Mouse (Mus musculus) kidney, embryonic 16.5 days (tissue): ENCODE results near the gene Plekha7. TPM values are rescaled to one million over a fixed set of nuclear protein-coding genes. Genes with fewer than 3 reads are reported as not detected.

Experiments used
- ATAC-seq: fragments of 200-750 bp; cut with Nextera tagmentation; 2 replicates; pipeline ENCODE4 v1.8.0; 2017; ENCODE audit warnings: moderate TSS enrichment; ENCODE audit not compliant: low FRiP score, low TSS enrichment
- H3K27ac ChIP-seq: fragments of 300-500 bp; sonication (generic); 2 replicates; pipeline ENCODE4 v1.5.1; 2014; ENCODE audit warnings: low read length
- H3K27me3 ChIP-seq: fragments of 300-500 bp; sonication (generic); 2 replicates; pipeline ENCODE4 v1.6.1; 2014; ENCODE audit warnings: low read length, control low read depth, mixed read lengths; ENCODE audit not compliant: insufficient read depth
- H3K36me3 ChIP-seq: fragments of 300-500 bp; sonication (generic); 2 replicates; pipeline ENCODE4 v1.6.1; 2014; ENCODE audit warnings: low read length, control low read depth, mixed read lengths; ENCODE audit not compliant: insufficient read depth
- H3K4me1 ChIP-seq: fragments of 300-500 bp; sonication (generic); 2 replicates; pipeline ENCODE4 v1.6.1; 2014; ENCODE audit warnings: low read length, control low read depth, mixed read lengths; ENCODE audit not compliant: insufficient read depth
- H3K4me2 ChIP-seq: fragments of 300-500 bp; sonication (generic); replicated peaks from 2 replicates; pipeline ENCODE4 v1.6.1; 2014; ENCODE audit warnings: low read depth, low read length
- H3K4me3 ChIP-seq: fragments of 300-500 bp; sonication (generic); 2 replicates; pipeline ENCODE4 v1.5.1; 2014; ENCODE audit warnings: mild to moderate bottlenecking, low read length
- H3K9ac ChIP-seq: fragments of 300-500 bp; sonication (generic); replicated peaks from 2 replicates; pipeline ENCODE4 v1.6.1; 2014; ENCODE audit warnings: low read length
- H3K9me3 ChIP-seq: fragments of 300-500 bp; sonication (generic); 2 replicates; pipeline ENCODE4 v1.6.1; 2016; ENCODE audit warnings: low read length, control low read depth
- WGBS: fragments of 180-500 bp; shearing (Covaris S2); extraction: QIAGEN DNeasy Blood & Tissue Kit; methylation state at CpG from one replicate; pipeline ENCODE4 v1.1.7; 2014; 5-methylcytosine and 5-hydroxymethylcytosine counted together
- polyA plus RNA-seq: library from polyadenylated mRNA; unstranded; fragments of >200 nt; fragmentation: Nextera tagmentation; extraction: Ambion mirVana; gene quantifications from 2 replicates; pipeline ENCODE4 v1.2.1, GENCODE M21; 2015

Plekha7 gene
- polyA plus RNA-seq, 1 experiment from 2014 or later = 13.1 TPM

DNA sequence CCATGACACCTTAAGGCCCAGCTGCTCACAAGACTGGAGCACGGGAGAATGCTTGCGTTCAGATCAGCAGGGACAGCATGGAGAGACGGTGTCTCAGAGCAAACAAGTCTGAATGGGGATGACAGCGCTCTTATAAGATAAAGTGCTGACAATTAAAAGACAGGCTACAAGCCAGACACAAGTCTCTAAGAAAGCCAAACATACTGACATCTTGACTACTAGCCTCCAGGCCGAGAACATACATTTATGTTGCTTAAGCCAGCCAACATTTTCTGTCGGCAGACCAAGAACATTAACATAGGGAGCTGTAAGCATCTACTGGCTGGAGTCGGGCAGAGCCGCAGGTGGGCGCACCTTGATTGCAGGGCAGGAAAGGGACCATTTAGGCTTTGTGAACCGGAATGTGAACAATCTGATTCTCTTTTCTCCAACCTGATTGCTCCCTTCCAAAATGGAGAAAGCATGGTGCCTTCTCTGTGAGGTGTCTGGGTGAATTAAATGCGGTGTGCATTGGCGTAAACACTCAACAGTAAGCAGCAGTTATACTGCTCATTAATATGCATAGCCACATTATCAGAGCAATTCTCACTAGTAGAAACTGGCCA lies 88.0 kb downstream of the Plekha7 start:
- H3K4me2 ChIP-seq = no peak overlapping the region
- H3K9ac ChIP-seq = no peak overlapping the region
- H3K27me3 ChIP-seq = no peaks in the 10 kb centered on the region
- no peak for ATAC-seq
- H3K27ac ChIP-seq = no peak overlapping the region
- H3K4me3 ChIP-seq = no peak overlapping the region
- 0 out of 2 replicates have a peak, but pooled peaks cover 3% of the 10 kb centered on the region for H3K36me3 ChIP-seq
- WGBS = 81% methylated on average over 12 of the region's 12 CpGs
- peaks cover 5% of the 10 kb centered on the region for H3K9me3 ChIP-seq
- H3K4me1 ChIP-seq = peaks cover 14% of the 10 kb centered on the region

DNA sequence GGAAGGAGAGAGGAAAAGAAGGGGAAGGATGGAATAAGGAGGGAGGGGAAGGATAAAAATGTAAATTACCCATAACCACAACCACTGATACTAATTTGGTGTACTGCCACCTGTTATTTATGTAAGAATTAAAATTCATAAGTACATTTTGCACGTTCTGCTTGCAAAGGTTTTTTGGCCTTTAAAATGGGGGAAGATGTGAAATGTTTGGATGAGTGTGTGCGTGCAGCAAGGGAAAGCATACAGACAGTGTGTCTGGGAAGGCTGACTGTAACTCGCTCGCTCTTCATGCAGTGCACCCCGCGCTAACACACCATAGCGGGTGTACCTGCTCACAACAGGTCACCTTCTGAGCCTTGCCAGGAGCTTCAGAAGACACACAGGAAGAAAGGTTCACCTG lies 90.4 kb downstream of the Plekha7 start:
- Histone ChIP-seq H3K9ac (no peak overlapping the region), H3K4me1 (peaks cover 13% of the 10 kb centered on the region), H3K4me2 (no peak overlapping the region), H3K36me3 (0 out of 2 replicates have a peak, but pooled peaks cover 3% of the 10 kb centered on the region), H3K9me3 (peaks cover 5% of the 10 kb centered on the region), H3K27me3 (no peaks in the 10 kb centered on the region), H3K27ac (no peak overlapping the region), H3K4me3 (no peak overlapping the region)
- 93% methylated on average over 7 of the region's 7 CpGs for WGBS
- no peak for ATAC-seq

DNA sequence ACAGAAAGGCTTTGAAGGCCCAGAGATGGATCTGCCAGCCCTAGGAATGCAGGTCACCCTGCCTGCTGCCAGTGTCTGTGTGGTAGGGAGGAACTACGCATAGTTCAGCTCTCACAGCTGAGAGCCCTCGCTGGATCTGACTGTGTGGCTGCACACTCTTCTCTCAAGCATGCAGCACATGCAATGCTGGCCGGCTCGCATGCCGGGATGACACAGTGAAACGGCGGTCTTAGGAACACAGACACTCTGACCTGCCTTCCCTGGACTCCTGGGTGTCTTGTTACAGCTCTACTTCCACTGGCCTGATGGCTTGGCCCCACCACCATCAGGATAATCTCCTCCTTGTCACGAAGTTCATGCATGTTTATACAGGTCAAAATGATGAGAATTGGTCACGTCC lies 96.3 kb downstream of the Plekha7 start:
- Histone ChIP-seq H3K4me2 (no peak overlapping the region), H3K27ac (no peak overlapping the region), H3K27me3 (no peaks in the 10 kb centered on the region), H3K4me1 (peaks cover 29% of the 10 kb centered on the region), H3K4me3 (no peak overlapping the region), H3K9ac (no peak overlapping the region), H3K9me3 (peaks cover 5% of the 10 kb centered on the region), H3K36me3 (0 out of 2 replicates have a peak, but pooled peaks cover 3% of the 10 kb centered on the region)
- WGBS = 13% methylated on average over 9 of the region's 9 CpGs
- ATAC-seq = peak; percentile 36; the same call in 1 of the 2 replicates

DNA sequence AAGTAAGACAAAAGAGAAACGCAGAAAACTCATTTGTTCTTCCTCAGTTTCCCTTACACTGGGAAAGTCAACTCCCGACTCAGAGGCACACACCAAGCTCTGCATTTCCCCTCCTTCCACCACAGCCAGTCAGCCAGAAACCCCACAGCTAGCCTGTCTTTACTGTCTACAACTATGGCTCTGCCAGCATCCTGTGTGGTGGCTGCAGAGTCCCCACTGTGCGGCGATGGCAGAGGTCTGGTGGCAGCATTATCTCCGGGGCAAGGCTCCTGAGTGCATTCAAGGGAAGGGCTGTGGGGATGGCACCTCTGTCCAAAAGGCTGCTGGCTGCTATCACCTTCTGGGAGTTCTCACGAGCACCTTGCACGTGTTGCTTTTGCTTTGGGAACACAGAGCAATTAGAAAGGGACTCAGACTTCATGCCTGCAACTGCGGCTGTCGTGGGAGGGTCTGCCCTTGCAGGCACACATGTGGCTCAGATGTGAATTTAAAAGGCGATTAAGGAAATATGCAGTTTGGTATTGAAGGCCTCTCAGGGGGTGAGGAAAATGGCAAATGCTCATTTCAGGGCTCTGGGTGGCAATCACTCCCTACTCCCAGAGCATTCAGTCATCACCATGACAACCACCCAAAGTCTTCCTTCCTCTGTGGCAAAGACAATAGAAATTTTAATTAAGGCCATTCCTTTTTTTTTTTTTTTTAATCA lies 98.1 kb downstream of the Plekha7 start:
- Histone ChIP-seq H3K9ac (no peak overlapping the region), H3K9me3 (no peaks in the 10 kb centered on the region), H3K27ac (no peak overlapping the region), H3K4me3 (no peak overlapping the region), H3K36me3 (no peaks in the 10 kb centered on the region), H3K4me1 (peaks cover 36% of the 10 kb centered on the region), H3K27me3 (no peaks in the 10 kb centered on the region), H3K4me2 (no peak overlapping the region)
- ATAC-seq = no peak
- WGBS = 47% methylated on average over 10 of the region's 10 CpGs

DNA sequence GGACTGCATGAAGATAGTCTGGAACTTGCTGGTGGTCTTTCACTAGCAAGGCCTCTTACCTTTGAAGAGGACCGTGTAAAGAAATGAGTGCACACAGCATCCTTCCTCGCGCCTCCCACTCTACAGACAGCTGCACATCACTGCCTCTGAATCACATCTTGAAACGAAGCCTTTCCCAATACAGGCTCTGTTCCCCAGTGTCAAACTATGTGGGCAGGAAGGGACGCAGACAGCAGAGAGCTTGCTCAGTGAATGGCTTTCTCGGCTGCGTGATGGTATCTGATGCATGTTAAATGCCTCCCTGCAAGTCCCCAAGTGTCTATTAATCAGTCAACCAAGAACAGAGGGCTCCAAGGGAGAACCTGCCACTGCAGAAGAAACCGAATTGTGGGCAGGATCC lies 99.3 kb downstream of the Plekha7 start:
- no peaks in the 10 kb centered on the region for H3K27me3 ChIP-seq
- H3K4me3 ChIP-seq = no peak overlapping the region
- no peaks in the 10 kb centered on the region for H3K36me3 ChIP-seq
- ATAC-seq = no peak
- H3K4me1 ChIP-seq = peaks cover 36% of the 10 kb centered on the region
- 35% methylated on average over 8 of the region's 8 CpGs for WGBS
- no peak overlapping the region for H3K4me2 ChIP-seq
- H3K9me3 ChIP-seq = no peaks in the 10 kb centered on the region
- no peak overlapping the region for H3K27ac ChIP-seq
- H3K9ac ChIP-seq = no peak overlapping the region

DNA sequence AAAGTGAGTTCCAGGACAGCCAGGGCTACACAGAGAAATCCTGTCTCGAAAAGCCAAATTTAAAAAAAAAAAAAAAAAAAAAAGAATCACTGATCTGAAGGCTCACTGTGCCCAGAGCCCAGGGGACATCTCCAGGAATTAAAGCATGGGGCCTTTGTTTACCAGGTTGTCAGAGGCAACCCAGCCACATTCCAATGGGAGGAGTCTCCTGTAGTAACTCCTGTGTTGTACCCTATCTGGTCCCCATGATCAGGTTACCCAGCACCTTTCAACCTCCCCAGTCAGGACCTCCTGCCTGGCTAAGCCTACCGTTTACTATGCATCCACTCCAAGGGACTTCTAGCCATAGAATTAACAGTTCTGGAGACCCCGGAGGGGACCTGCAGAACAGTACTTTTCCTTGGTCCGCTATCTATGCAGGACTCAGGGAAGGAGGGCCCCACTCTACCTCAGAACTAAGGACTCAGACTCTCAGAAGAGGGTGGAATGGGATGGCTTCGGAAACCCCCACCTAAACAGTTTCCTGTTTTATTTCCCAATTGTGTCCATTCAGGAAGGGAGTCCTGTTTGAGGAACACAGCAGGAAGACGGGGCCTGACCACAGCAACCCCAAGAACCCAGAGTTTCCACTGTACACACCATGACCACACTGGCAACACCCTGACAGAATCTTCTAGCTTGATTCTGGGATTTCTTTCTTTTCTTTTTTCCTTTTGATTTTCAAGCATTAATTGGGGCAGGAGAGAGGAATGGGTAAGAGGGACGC lies 101.2 kb downstream of the Plekha7 start:
- Histone ChIP-seq H3K4me3 (no peak overlapping the region), H3K4me2 (no peak overlapping the region), H3K27ac (no peak overlapping the region), H3K4me1 (peaks cover 36% of the 10 kb centered on the region), H3K27me3 (no peaks in the 10 kb centered on the region), H3K9ac (no peak overlapping the region), H3K36me3 (no peaks in the 10 kb centered on the region), H3K9me3 (no peaks in the 10 kb centered on the region)
- WGBS = 58% methylated on average over 7 of the region's 7 CpGs
- 0 out of 2 replicates have a peak, but pooled peaks have one; percentile 20 for ATAC-seq

DNA sequence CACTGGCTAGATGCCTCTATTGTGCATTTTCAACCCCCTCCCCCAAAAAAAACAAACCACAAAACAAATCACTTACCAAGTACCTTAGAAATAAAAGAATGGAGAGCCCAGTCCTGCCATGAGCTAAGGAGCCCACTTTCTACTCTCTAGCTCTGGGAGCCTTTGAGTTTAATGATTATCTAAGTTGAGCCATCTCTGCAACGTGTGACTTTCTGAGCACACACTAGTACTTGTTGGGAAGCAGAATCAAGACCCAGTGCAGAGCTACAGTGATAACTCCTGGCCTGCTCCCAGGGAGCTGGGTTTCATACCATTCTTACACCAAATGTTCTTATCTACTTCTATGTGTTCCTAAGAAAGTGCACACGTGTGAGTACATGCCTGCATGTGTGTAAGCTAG lies 102.7 kb downstream of the Plekha7 start:
- Histone ChIP-seq H3K9ac (no peak overlapping the region), H3K4me3 (no peak overlapping the region), H3K4me2 (no peak overlapping the region), H3K27me3 (no peaks in the 10 kb centered on the region), H3K9me3 (no peaks in the 10 kb centered on the region), H3K36me3 (no peaks in the 10 kb centered on the region), H3K27ac (no peak overlapping the region), H3K4me1 (peaks cover 32% of the 10 kb centered on the region)
- ATAC-seq = no peak
- whole genome bisulfite sequencing = 66% methylated on average over 2 of the region's 2 CpGs

DNA sequence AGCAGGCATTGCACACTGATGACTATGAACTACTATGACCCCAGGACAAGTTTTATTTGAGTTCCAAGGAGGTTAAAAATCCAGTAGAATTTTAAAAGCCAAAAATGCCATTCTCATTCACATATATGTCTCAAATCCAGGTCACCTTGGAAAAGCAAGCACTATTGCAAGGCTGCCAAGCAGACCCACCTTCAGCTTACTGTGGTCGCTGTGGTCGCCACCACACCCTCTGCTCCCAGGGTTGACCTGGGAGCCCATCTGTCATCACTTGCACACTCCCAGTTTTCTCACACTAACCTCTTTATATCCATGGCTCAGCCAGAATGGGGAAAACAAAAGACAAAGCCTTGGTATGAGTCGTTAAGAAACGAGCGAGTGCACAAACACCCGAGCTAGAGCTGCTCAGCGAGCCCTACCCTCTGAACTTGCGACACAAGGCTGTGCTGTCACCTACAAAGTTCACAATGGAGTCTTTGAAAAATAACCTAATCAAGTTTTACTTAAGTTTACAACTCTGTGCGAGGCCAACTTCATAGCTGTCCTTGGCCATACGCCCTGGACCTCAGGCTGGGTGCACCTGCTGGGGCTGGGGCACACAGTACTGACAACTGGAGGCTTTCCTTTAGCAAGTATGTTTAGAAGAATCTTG lies 106.0 kb downstream of the Plekha7 start:
- Histone ChIP-seq H3K9ac (no peak overlapping the region), H3K36me3 (no peaks in the 10 kb centered on the region), H3K9me3 (no peaks in the 10 kb centered on the region), H3K27ac (no peak overlapping the region), H3K27me3 (no peaks in the 10 kb centered on the region), H3K4me2 (no peak overlapping the region), H3K4me3 (no peak overlapping the region), H3K4me1 (peaks cover 27% of the 10 kb centered on the region)
- ATAC-seq = no peak
- WGBS = 59% methylated on average over 10 of the region's 10 CpGs

DNA sequence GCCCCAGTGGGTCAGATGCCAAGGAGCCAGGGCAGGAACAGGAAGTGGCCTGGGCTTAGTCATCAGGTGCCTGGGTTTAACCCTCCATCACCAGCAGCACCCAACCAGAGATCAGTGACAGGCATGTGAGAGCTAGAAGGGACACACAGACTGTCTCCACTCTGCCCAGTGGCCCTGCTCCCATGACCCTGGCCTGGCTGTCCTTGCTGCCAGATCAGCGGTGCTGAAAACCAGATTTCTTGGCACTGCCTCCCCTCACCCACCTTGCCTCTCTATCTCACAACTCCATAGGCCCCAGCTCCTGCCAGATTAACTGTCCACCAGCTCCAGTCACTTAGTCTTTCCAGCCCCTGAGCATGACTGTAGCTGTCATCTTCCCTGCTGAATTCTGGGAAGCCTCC lies 107.2 kb downstream of the Plekha7 start:
- Histone ChIP-seq H3K4me3 (no peak overlapping the region), H3K27ac (no peak overlapping the region), H3K27me3 (no peaks in the 10 kb centered on the region), H3K9ac (no peak overlapping the region), H3K4me1 (peaks cover 34% of the 10 kb centered on the region), H3K9me3 (no peaks in the 10 kb centered on the region), H3K36me3 (no peaks in the 10 kb centered on the region), H3K4me2 (no peak overlapping the region)
- WGBS = 59% methylated on average over 1 of the region's 1 CpGs
- ATAC-seq = no peak
